Mouse (Mus musculus) limb, embryonic 14.5 days (tissue): ENCODE measurements around the gene Art4. TPM values are rescaled to one million over a fixed set of nuclear protein-coding genes. Genes with fewer than 3 reads are reported as not detected.

Source experiments
- ATAC-seq: fragments of 200-750 bp; cut with Nextera tagmentation; 2 replicates; pipeline ENCODE4 v1.8.0; 2017; ENCODE audit warnings: low read depth, moderate number of reproducible peaks, moderate TSS enrichment; ENCODE audit not compliant: low FRiP score
- DNase-seq: peaks from one replicate; pipeline ENCODE4 v3.0.0-alpha.2; 2015; ENCODE audit warnings: low spot score
- H3K27ac ChIP-seq: fragments of 300-500 bp; sonication (generic); replicated peaks from 2 replicates; pipeline ENCODE4 v1.5.1; 2014; ENCODE audit warnings: low read depth, mild to moderate bottlenecking, low read length, moderate library complexity, mixed read lengths
- H3K27me3 ChIP-seq: fragments of 300-500 bp; sonication (generic); 2 replicates; pipeline ENCODE4 v1.6.1; 2014; ENCODE audit warnings: low read length, mixed read lengths; ENCODE audit not compliant: control insufficient read depth, insufficient read depth
- H3K36me3 ChIP-seq: fragments of 300-500 bp; sonication (generic); 2 replicates; pipeline ENCODE4 v1.6.1; 2014; ENCODE audit warnings: mild to moderate bottlenecking, low read length, moderate library complexity, mixed read lengths; ENCODE audit not compliant: control insufficient read depth, insufficient read depth
- H3K4me1 ChIP-seq: fragments of 300-500 bp; sonication (generic); 2 replicates; pipeline ENCODE4 v1.6.1; 2014; ENCODE audit warnings: antibody characterized with exemption, low read length, mixed read lengths; ENCODE audit not compliant: control insufficient read depth, insufficient read depth
- H3K4me2 ChIP-seq: fragments of 300-500 bp; sonication (generic); replicated peaks from 2 replicates; pipeline ENCODE4 v1.6.1; 2014; ENCODE audit warnings: low read depth, mild to moderate bottlenecking, low read length, moderate library complexity; ENCODE audit not compliant: severe bottlenecking
- H3K4me3 ChIP-seq: fragments of 300-500 bp; sonication (generic); replicated peaks from 2 replicates; pipeline ENCODE4 v1.5.1; 2014; ENCODE audit warnings: low read length
- H3K9ac ChIP-seq: fragments of 300-500 bp; sonication (generic); 2 replicates; pipeline ENCODE4 v1.6.1; 2014; ENCODE audit warnings: mild to moderate bottlenecking, low read depth, low read length, moderate library complexity; ENCODE audit not compliant: severe bottlenecking
- H3K9me3 ChIP-seq: fragments of 300-500 bp; sonication (generic); 2 replicates; pipeline ENCODE4 v1.6.1; 2016; ENCODE audit warnings: low read length; ENCODE audit not compliant: control insufficient read depth
- POLR2A ChIP-seq: fragments of 200-500 bp; IDR thresholded peaks from 2 replicates; pipeline ENCODE4 v1.8.0; 2012; ENCODE audit warnings: inconsistent platforms, mild to moderate bottlenecking, moderate library complexity, borderline replicate concordance; ENCODE audit not compliant: insufficient read depth, insufficient read length; ENCODE audit errors: extremely low read depth
- WGBS: fragments of 180-500 bp; shearing (Covaris S2); extraction: QIAGEN DNeasy Blood & Tissue Kit; methylation state at CpG from one replicate; pipeline ENCODE4 v1.1.7; 2014; 5-methylcytosine and 5-hydroxymethylcytosine counted together
- polyA plus RNA-seq, 2 experiments: library from polyadenylated mRNA; depleted of rRNA in 1 of 2; stranded (reverse) in 1 of 2; unstranded in 1 of 2; fragments of >200 nt; fragmentation: Nextera tagmentation in 1 of 2; extraction: Ambion mirVana in 1 of 2; gene quantifications; 2 replicates each; pipeline versions ENCODE4 v1.2.1 to v1.2.3; 2012 to 2014

Art4 gene
- polyA plus RNA-seq, 2 experiments = 2.6 to 3.1 TPM

GRCm38 (mm10) chr6:136820381-136820780 lies 37.2 kb downstream of the Art4 start:
- Histone ChIP-seq H3K4me2 (no peak overlapping the region), H3K4me1 (no peaks in the 10 kb centered on the region), H3K36me3 (peaks cover 92% of the 10 kb centered on the region), H3K9ac (no peak overlapping the region), H3K4me3 (no peak overlapping the region), H3K27me3 (no peaks in the 10 kb centered on the region), H3K9me3 (no peaks in the 10 kb centered on the region), H3K27ac (no peak overlapping the region)
- DNase-seq = no peak
- WGBS = 95% methylated on average over 21 of the region's 21 CpGs
- no peak for ATAC-seq
- TF ChIP-seq POLR2A = no peak

- 94% methylated on average over 3 of the region's 3 CpGs for WGBS
- H3K36me3 ChIP-seq = peaks cover 93% of the 10 kb centered on the region
- DNase-seq = no peak
- H3K27ac ChIP-seq = no peak overlapping the region
- no peak overlapping the region for H3K9ac ChIP-seq
- no peaks in the 10 kb centered on the region for H3K4me1 ChIP-seq
- TF ChIP-seq POLR2A = no peak
- H3K4me2 ChIP-seq = no peak overlapping the region
- no peaks in the 10 kb centered on the region for H3K27me3 ChIP-seq
- no peak overlapping the region for H3K4me3 ChIP-seq
- no peaks in the 10 kb centered on the region for H3K9me3 ChIP-seq
- ATAC-seq = no peak
These were observed 40.0 kb downstream of the Art4 start for GRCm38 (mm10) chr6:136817549-136817948.

- no peak overlapping the region for H3K9ac ChIP-seq
- TF ChIP-seq POLR2A = no peak
- WGBS = 94% methylated on average over 21 of the region's 21 CpGs
These were observed 40.7 kb downstream of the Art4 start for GRCm38 (mm10) chr6:136816826-136817225.

GRCm38 (mm10) chr6:136815381-136815780 lies 42.2 kb downstream of the Art4 start:
- no peak for DNase-seq
- Histone ChIP-seq H3K9ac (no peak overlapping the region), H3K4me2 (no peak overlapping the region), H3K36me3 (peaks cover 80% of the 10 kb centered on the region), H3K9me3 (no peaks in the 10 kb centered on the region), H3K27ac (no peak overlapping the region), H3K4me3 (no peak overlapping the region), H3K27me3 (no peaks in the 10 kb centered on the region), H3K4me1 (no peaks in the 10 kb centered on the region)
- WGBS = 96% methylated on average over 7 of the region's 7 CpGs
- ATAC-seq = no peak
- no peak for TF ChIP-seq POLR2A

More at GRCm38 (mm10) chr6:136816826-136817225, 40.7 kb downstream of the Art4 start:
- H3K4me2 ChIP-seq = no peak overlapping the region
- H3K4me1 ChIP-seq = no peaks in the 10 kb centered on the region
- peaks cover 94% of the 10 kb centered on the region for H3K36me3 ChIP-seq
- no peak overlapping the region for H3K27ac ChIP-seq
- no peak overlapping the region for H3K4me3 ChIP-seq
- H3K27me3 ChIP-seq = no peaks in the 10 kb centered on the region
- DNase-seq (no peak), ATAC-seq (no peak)
- no peaks in the 10 kb centered on the region for H3K9me3 ChIP-seq

GRCm38 (mm10) chr6:136813117-136813516 lies 44.4 kb downstream of the Art4 start:
- H3K9ac ChIP-seq = no peak overlapping the region
- H3K36me3 ChIP-seq = peaks cover 59% of the 10 kb centered on the region
- no peak overlapping the region for H3K27ac ChIP-seq
- no peak for TF ChIP-seq POLR2A
- no peaks in the 10 kb centered on the region for H3K27me3 ChIP-seq
- WGBS = 41% methylated on average over 4 of the region's 4 CpGs
- DNase-seq (no peak), ATAC-seq (no peak)
- H3K4me2 ChIP-seq = no peak overlapping the region
- H3K4me1 ChIP-seq = peaks cover 9% of the 10 kb centered on the region
- H3K9me3 ChIP-seq = no peaks in the 10 kb centered on the region
- no peak overlapping the region for H3K4me3 ChIP-seq

GRCm38 (mm10) chr6:136811196-136811595 lies 46.3 kb downstream of the Art4 start:
- no peaks in the 10 kb centered on the region for H3K27me3 ChIP-seq
- WGBS = 91% methylated on average over 10 of the region's 10 CpGs
- ATAC-seq (no peak), DNase-seq (no peak)
- no peak overlapping the region for H3K4me3 ChIP-seq
- H3K4me1 ChIP-seq = peaks cover 12% of the 10 kb centered on the region
- peaks cover 39% of the 10 kb centered on the region for H3K36me3 ChIP-seq
- no peak overlapping the region for H3K4me2 ChIP-seq
- no peak overlapping the region for H3K27ac ChIP-seq
- H3K9ac ChIP-seq = no peak overlapping the region
- TF ChIP-seq POLR2A = no peak
- no peaks in the 10 kb centered on the region for H3K9me3 ChIP-seq
